Mouse (Mus musculus) thymus, adult 2 months (tissue): ENCODE results near the gene Selenbp1.

Experiments
- CTCF ChIP-seq: fragments of 200-500 bp; IDR thresholded peaks from 2 replicates; pipeline ENCODE4 v1.5.1; 2012; ENCODE audit warnings: mild to moderate bottlenecking, control low read depth, low read length, moderate library complexity, borderline replicate concordance; ENCODE audit not compliant: control insufficient read depth, poor library complexity, insufficient read depth; ENCODE audit errors: extremely low read depth
- POLR2A ChIP-seq: fragments of 200-500 bp; IDR thresholded peaks from 2 replicates; pipeline ENCODE4 v1.6.1; 2012; ENCODE audit warnings: mild to moderate bottlenecking, low read length, control low read depth, moderate library complexity; ENCODE audit not compliant: control insufficient read depth, poor library complexity, insufficient read depth; ENCODE audit errors: extremely low read depth

- TF ChIP-seq POLR2A (no peak), CTCF (no peak)
These were observed 16.8 kb downstream of the Selenbp1 start for GRCm38 (mm10) chr3:94949645-94950044.
